Mouse (Mus musculus) midbrain, embryonic 10.5 days (tissue): ENCODE results near the gene Gabrr2. TPM values are rescaled to one million over a fixed set of nuclear protein-coding genes. Genes with fewer than 3 reads are reported as not detected.

ENCODE experiments used
- DNase-seq: peaks from one replicate; pipeline ENCODE4 v3.0.0-alpha.2; 2017; ENCODE audit warnings: low spot score
- H3K27ac ChIP-seq: fragments of 300-500 bp; sonication (generic); replicated peaks from 2 replicates; pipeline ENCODE4 v1.5.1; 2016; ENCODE audit warnings: mild to moderate bottlenecking
- H3K27me3 ChIP-seq: fragments of 300-500 bp; sonication (generic); 2 replicates; pipeline ENCODE4 v1.6.1; 2016; ENCODE audit warnings: low read depth, mild to moderate bottlenecking; ENCODE audit not compliant: poor library complexity, severe bottlenecking
- H3K36me3 ChIP-seq: fragments of 300-500 bp; sonication (generic); 2 replicates; pipeline ENCODE4 v1.6.1; 2016; ENCODE audit warnings: mild to moderate bottlenecking, moderate library complexity
- H3K4me1 ChIP-seq: fragments of 300-500 bp; sonication (generic); 2 replicates; pipeline ENCODE4 v1.6.1; 2016
- H3K4me3 ChIP-seq: fragments of 300-500 bp; sonication (generic); 2 replicates; pipeline ENCODE4 v1.5.1; 2016; ENCODE audit warnings: mild to moderate bottlenecking, moderate library complexity
- H3K9me3 ChIP-seq: fragments of 300-500 bp; sonication (generic); replicated peaks from 2 replicates; pipeline ENCODE4 v1.6.1; 2016; ENCODE audit warnings: mild to moderate bottlenecking
- WGBS: fragments of 180-500 bp; shearing (Covaris S2); methylation state at CpG from one replicate; pipeline ENCODE4 v1.1.7; 2016; 5-methylcytosine and 5-hydroxymethylcytosine counted together
- polyA plus RNA-seq: library from polyadenylated mRNA; unstranded; fragments of >200 nt; fragmentation: Nextera tagmentation; extraction: Ambion mirVana; gene quantifications from 2 replicates; pipeline ENCODE4 v1.2.1, GENCODE M21; 2016

Gabrr2 gene
- polyA plus RNA-seq: 0.24 and 0.39 TPM in 2 replicates

GRCm38 (mm10) chr4:33062981-33063380, at the start of gene Gabrr2:
Gene Gabrr2 (plus strand): TSS chr4:33062999.
- no peaks in the 10 kb centered on the region for H3K36me3 ChIP-seq
- peaks cover 15% of the 10 kb centered on the region for H3K4me1 ChIP-seq
- no peak within 1 kb of the TSS for H3K4me3 ChIP-seq
- no peak within 1 kb of the TSS for H3K27ac ChIP-seq
- no peaks in the 10 kb centered on the region for H3K9me3 ChIP-seq
- 88% methylated on average over 4 of the region's 4 CpGs for WGBS
- no peaks in the 10 kb centered on the region for H3K27me3 ChIP-seq
- no peak for DNase-seq

GRCm38 (mm10) chr4:33018361-33018999, 44.3 kb upstream of the Gabrr2 start:
- Histone ChIP-seq H3K4me3 (no peak overlapping the region), H3K36me3 (peaks cover 64% of the 10 kb centered on the region), H3K27me3 (no peaks in the 10 kb centered on the region), H3K27ac (no peak overlapping the region), H3K4me1 (no peaks in the 10 kb centered on the region), H3K9me3 (no peaks in the 10 kb centered on the region; the same call in 1 of the 2 replicates)
- peak; percentile 80 for DNase-seq
- 64% methylated on average over 9 of the region's 9 CpGs for WGBS

- Histone ChIP-seq H3K27ac (no peak overlapping the region), H3K4me3 (no peak overlapping the region), H3K27me3 (no peaks in the 10 kb centered on the region), H3K36me3 (peaks cover 39% of the 10 kb centered on the region), H3K9me3 (no peaks in the 10 kb centered on the region), H3K4me1 (no peaks in the 10 kb centered on the region)
- DNase-seq: no peak
- WGBS: 85% methylated on average over 8 of the region's 8 CpGs
Observed at GRCm38 (mm10) chr4:33024420-33024819, 38.4 kb upstream of the Gabrr2 start.

GRCm38 (mm10) chr4:33029104-33029503, 33.7 kb upstream of the Gabrr2 start:
- no peaks in the 10 kb centered on the region for H3K9me3 ChIP-seq
- H3K27ac ChIP-seq: no peak overlapping the region
- H3K36me3 ChIP-seq: peaks cover 21% of the 10 kb centered on the region
- no peak overlapping the region for H3K4me3 ChIP-seq
- DNase-seq: no peak
- peaks cover 18% of the 10 kb centered on the region for H3K4me1 ChIP-seq
- H3K27me3 ChIP-seq: no peaks in the 10 kb centered on the region
- 91% methylated on average over 7 of the region's 7 CpGs for WGBS

GRCm38 (mm10) chr4:33030264-33031194, 32.3 kb upstream of the Gabrr2 start:
- H3K36me3 ChIP-seq: peaks cover 31% of the 10 kb centered on the region
- DNase-seq: peak; percentile 48
- no peaks in the 10 kb centered on the region; the same call in 1 of the 2 replicates for H3K9me3 ChIP-seq
- no peaks in the 10 kb centered on the region for H3K27me3 ChIP-seq
- peak overlapping the region; percentile 94 for H3K27ac ChIP-seq
- H3K4me3 ChIP-seq: peak overlapping the region; percentile 88
- H3K4me1 ChIP-seq: peaks cover 18% of the 10 kb centered on the region
- 2% methylated on average over 55 of the region's 55 CpGs for WGBS

- WGBS: under 1% methylated on average over 101 of the region's 123 CpGs
- peaks cover 18% of the 10 kb centered on the region for H3K4me1 ChIP-seq
- DNase-seq: peak; percentile 88
- H3K4me3 ChIP-seq: peak within 1 kb of the TSS; percentile 88
- no peaks in the 10 kb centered on the region for H3K27me3 ChIP-seq
- H3K36me3 ChIP-seq: peaks cover 39% of the 10 kb centered on the region
- no peaks in the 10 kb centered on the region; the same call in 1 of the 2 replicates for H3K9me3 ChIP-seq
- H3K27ac ChIP-seq: peak within 1 kb of the TSS; percentile 94
Observed at GRCm38 (mm10) chr4:33031195-33031960, 31.4 kb upstream of the Gabrr2 start, which contains the start of gene Ube2j1. Gene Ube2j1 (plus strand): TSS chr4:33031416.

GRCm38 (mm10) chr4:33032045-33032444, 30.8 kb upstream of the Gabrr2 start:
- WGBS: 4% methylated on average over 4 of the region's 4 CpGs
- no peaks in the 10 kb centered on the region; the same call in 1 of the 2 replicates for H3K9me3 ChIP-seq
- peak overlapping the region; percentile 94 for H3K27ac ChIP-seq
- H3K4me3 ChIP-seq: peak overlapping the region; percentile 88
- DNase-seq: no peak
- no peaks in the 10 kb centered on the region for H3K27me3 ChIP-seq
- peaks cover 18% of the 10 kb centered on the region for H3K4me1 ChIP-seq
- peaks cover 40% of the 10 kb centered on the region for H3K36me3 ChIP-seq

GRCm38 (mm10) chr4:33033515-33033914, 29.3 kb upstream of the Gabrr2 start:
- H3K36me3 ChIP-seq: peaks cover 38% of the 10 kb centered on the region
- H3K27me3 ChIP-seq: no peaks in the 10 kb centered on the region
- no peak overlapping the region for H3K4me3 ChIP-seq
- no peaks in the 10 kb centered on the region; the same call in 1 of the 2 replicates for H3K9me3 ChIP-seq
- no peak for DNase-seq
- peaks cover 18% of the 10 kb centered on the region for H3K4me1 ChIP-seq
- H3K27ac ChIP-seq: no peak overlapping the region
- WGBS: 83% methylated on average over 6 of the region's 6 CpGs

- no peak overlapping the region for H3K4me3 ChIP-seq
- peaks cover 90% of the 10 kb centered on the region for H3K36me3 ChIP-seq
- no peaks in the 10 kb centered on the region for H3K4me1 ChIP-seq
- H3K9me3 ChIP-seq: no peaks in the 10 kb centered on the region; the same call in 1 of the 2 replicates
- DNase-seq: no peak
- H3K27me3 ChIP-seq: no peaks in the 10 kb centered on the region
- 87% methylated on average over 4 of the region's 4 CpGs for WGBS
- H3K27ac ChIP-seq: no peak overlapping the region
Observed at GRCm38 (mm10) chr4:33039826-33040225, 23.0 kb upstream of the Gabrr2 start.

- H3K4me1 ChIP-seq: no peaks in the 10 kb centered on the region
- H3K4me3 ChIP-seq: no peak overlapping the region
- H3K27me3 ChIP-seq: no peaks in the 10 kb centered on the region
- H3K36me3 ChIP-seq: peaks cover 89% of the 10 kb centered on the region
- no peaks in the 10 kb centered on the region for H3K9me3 ChIP-seq
- WGBS: 95% methylated on average over 11 of the region's 11 CpGs
- DNase-seq: no peak
- H3K27ac ChIP-seq: no peak overlapping the region
Observed at GRCm38 (mm10) chr4:33049601-33050000, 13.2 kb upstream of the Gabrr2 start.

GRCm38 (mm10) chr4:33052055-33052454, 10.7 kb upstream of the Gabrr2 start:
- Histone ChIP-seq H3K4me1 (no peaks in the 10 kb centered on the region), H3K27ac (no peak overlapping the region), H3K36me3 (peaks cover 65% of the 10 kb centered on the region), H3K4me3 (no peak overlapping the region), H3K9me3 (no peaks in the 10 kb centered on the region), H3K27me3 (no peaks in the 10 kb centered on the region)
- DNase-seq: no peak
- WGBS: 94% methylated on average over 3 of the region's 3 CpGs

- Histone ChIP-seq H3K4me1 (no peaks in the 10 kb centered on the region), H3K27ac (no peak overlapping the region), H3K36me3 (peaks cover 59% of the 10 kb centered on the region), H3K27me3 (no peaks in the 10 kb centered on the region), H3K9me3 (no peaks in the 10 kb centered on the region), H3K4me3 (no peak overlapping the region)
- no peak for DNase-seq
- WGBS: 87% methylated on average over 5 of the region's 5 CpGs
Observed at GRCm38 (mm10) chr4:33052650-33053049, 10.1 kb upstream of the Gabrr2 start.
